Mouse (Mus musculus) heart, adult 2 months (tissue): Measurements from ENCODE around the gene Btbd35f28. TPM values are rescaled to one million over a fixed set of nuclear protein-coding genes. Genes with fewer than 3 reads are reported as not detected.
"Not testable (repeated sequence)": the region's sequence is repeated elsewhere in the genome, so short reads cannot be mapped to it uniquely, and the experiment has no call there.

Experiments used
- DNase-seq, 2 experiments: peaks; one replicate each; pipeline ENCODE4 v3.0.0; 2021
- H3K27ac ChIP-seq: fragments of 200-600 bp; 2 replicates; pipeline ENCODE4 v1.8.1; 2022
- H3K27me3 ChIP-seq: fragments of 200-500 bp; 2 replicates; pipeline ENCODE4 v1.6.1; 2012; ENCODE audit warnings: mild to moderate bottlenecking, low read length, inconsistent platforms, mixed read lengths; ENCODE audit not compliant: control insufficient read depth, insufficient read depth
- H3K36me3 ChIP-seq: fragments of 200-500 bp; 2 replicates; pipeline ENCODE4 v1.6.1; 2012; ENCODE audit warnings: low read length, inconsistent platforms; ENCODE audit not compliant: control insufficient read depth, insufficient read depth
- H3K4me1 ChIP-seq: fragments of 200-500 bp; 2 replicates; pipeline ENCODE4 v1.6.1; 2011; ENCODE audit warnings: low read length; ENCODE audit not compliant: control insufficient read depth, insufficient read depth
- H3K4me3 ChIP-seq: fragments of 200-600 bp; 2 replicates; pipeline ENCODE4 v1.8.1; 2022
- H3K79me2 ChIP-seq: fragments of 200-500 bp; replicated peaks from 2 replicates; pipeline ENCODE4 v1.6.1; 2012; ENCODE audit warnings: mild to moderate bottlenecking, inconsistent platforms, low read length, moderate library complexity, mixed read lengths; ENCODE audit not compliant: control insufficient read depth, insufficient read depth
- H3K9ac ChIP-seq: fragments of 200-500 bp; 2 replicates; pipeline ENCODE4 v1.6.1; 2012; ENCODE audit warnings: low read depth, mild to moderate bottlenecking, control low read depth, inconsistent platforms, low read length, mixed read lengths
- WGBS: fragments of 180-500 bp; shearing (Covaris S2); methylation state at CpG from one replicate; pipeline ENCODE4 v1.1.7; 2018; 5-methylcytosine and 5-hydroxymethylcytosine counted together
- intact Hi-C: fragments of 180-260 bp; cut with DNase I; formaldehyde crosslinking; loops from one replicate; pipeline ENCODE4 v1.15.1; 2025
- long read RNA-seq: library from polyadenylated mRNA; stranded (forward); transcript quantifications from one replicate; pipeline ENCODE4 v2.0.0, GENCODE M21; 2021
- polyA plus RNA-seq: library from polyadenylated mRNA; depleted of rRNA; stranded (reverse); fragments of >200 nt; gene quantifications from 2 replicates; pipeline ENCODE4 v1.2.3, GENCODE M21; 2012; rRNA removed
- total RNA-seq, 2 experiments: library from RNA; stranded (reverse); gene quantifications; 2 replicates each; pipeline ENCODE4 v1.2.3; 2021

The Btbd35f28 gene
- total RNA-seq (not detected), polyA plus RNA-seq (not detected in 2 replicates)
- long read RNA-seq, result 0 reads

DNA sequence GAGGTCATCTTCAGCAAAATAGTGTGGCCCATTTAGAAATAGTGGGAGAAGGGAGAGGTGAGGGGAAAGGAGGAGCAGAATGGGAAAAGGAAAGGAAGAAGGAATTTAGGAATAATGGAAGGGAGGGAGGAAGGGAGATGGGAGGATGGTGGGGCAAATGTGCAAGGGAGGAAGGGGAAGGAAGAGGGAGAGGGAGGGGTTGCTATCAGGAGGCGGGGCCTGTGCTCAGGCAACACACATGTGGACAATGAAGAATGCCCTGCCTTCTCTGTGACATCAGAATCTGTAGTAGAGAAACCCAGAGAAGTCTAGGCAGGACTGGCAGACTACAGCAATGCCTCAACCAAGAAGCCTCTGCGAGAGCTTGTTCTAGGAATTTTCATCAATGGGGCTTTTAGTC lies at the start of gene Btbd35f28:
Gene Btbd35f28, plus strand, starts transcription at position 301 of the 400 bp plus-strand sequence.
- intact Hi-C loops, result not testable (repeated sequence)

More for the DNA sequence above, at the start of gene Btbd35f28:
- H3K27ac ChIP-seq, H3K36me3 ChIP-seq, H3K9ac ChIP-seq, H3K27me3 ChIP-seq, DNase-seq, H3K4me1 ChIP-seq, H3K4me3 ChIP-seq, H3K79me2 ChIP-seq: not testable (repeated sequence)
- WGBS, result no CpG with 5 or more reads among the region's 2 CpGs

Other genes starting within 250 kb of the Btbd35f28 start
- gene Btbd35f16, start 239.6 kb upstream of the Btbd35f28 start, total RNA-seq, result not detected
- not detected in 2 replicates for gene Btbd35f16, start 239.6 kb upstream of the Btbd35f28 start, polyA plus RNA-seq
- not detected for gene Btbd35f3, start 158.9 kb upstream of the Btbd35f28 start, total RNA-seq
- not detected in 2 replicates for gene Btbd35f3, start 158.9 kb upstream of the Btbd35f28 start, polyA plus RNA-seq
- not detected for gene Btbd35f20, start 94.7 kb downstream of the Btbd35f28 start, total RNA-seq
- not detected in 2 replicates for gene Btbd35f20, start 94.7 kb downstream of the Btbd35f28 start, polyA plus RNA-seq
- gene Btbd35f17, start 174.1 kb downstream of the Btbd35f28 start, total RNA-seq, result not detected
- not detected in 2 replicates for gene Btbd35f17, start 174.1 kb downstream of the Btbd35f28 start, polyA plus RNA-seq